Mouse (Mus musculus) intestine, embryonic 16.5 days (tissue): ENCODE measurements around the gene Vmn1r211. TPM values are rescaled to one million over a fixed set of nuclear protein-coding genes. Genes with fewer than 3 reads are reported as not detected.
"Not testable (repeated sequence)": the region's sequence is repeated elsewhere in the genome, so short reads cannot be mapped to it uniquely, and the experiment has no call there.

ENCODE experiments used
- ATAC-seq: fragments of 200-750 bp; cut with Nextera tagmentation; 2 replicates; pipeline ENCODE4 v1.8.0; 2017; ENCODE audit warnings: moderate TSS enrichment, moderate library complexity
- H3K27ac ChIP-seq: fragments of 300-500 bp; sonication (generic); 2 replicates; pipeline ENCODE4 v1.5.1; 2014; ENCODE audit warnings: mild to moderate bottlenecking, low read length
- H3K27me3 ChIP-seq: fragments of 300-500 bp; sonication (generic); replicated peaks from 2 replicates; pipeline ENCODE4 v1.6.1; 2014; ENCODE audit warnings: low read length, control low read depth, mixed read lengths; ENCODE audit not compliant: control insufficient read depth, insufficient read depth
- H3K36me3 ChIP-seq: fragments of 300-500 bp; sonication (generic); 2 replicates; pipeline ENCODE4 v1.6.1; 2014; ENCODE audit warnings: low read length, control low read depth; ENCODE audit not compliant: control insufficient read depth, insufficient read depth
- H3K4me1 ChIP-seq: fragments of 300-500 bp; sonication (generic); 2 replicates; pipeline ENCODE4 v1.6.1; 2014; ENCODE audit warnings: low read length, control low read depth, mixed read lengths; ENCODE audit not compliant: control insufficient read depth, insufficient read depth
- H3K4me2 ChIP-seq: fragments of 300-500 bp; sonication (generic); 2 replicates; pipeline ENCODE4 v1.6.1; 2014; ENCODE audit warnings: low read depth, low read length, control low read depth
- H3K4me3 ChIP-seq: fragments of 300-500 bp; sonication (generic); 2 replicates; pipeline ENCODE4 v1.5.1; 2014; ENCODE audit warnings: mild to moderate bottlenecking, low read length
- H3K9ac ChIP-seq: fragments of 300-500 bp; sonication (generic); 2 replicates; pipeline ENCODE4 v1.6.1; 2014; ENCODE audit warnings: low read depth, low read length
- H3K9me3 ChIP-seq: fragments of 300-500 bp; sonication (generic); 2 replicates; pipeline ENCODE4 v1.6.1; 2016; ENCODE audit warnings: low read length, control low read depth; ENCODE audit not compliant: control insufficient read depth
- WGBS: fragments of 180-500 bp; shearing (Covaris S2); extraction: QIAGEN DNeasy Blood & Tissue Kit; methylation state at CpG from one replicate; pipeline ENCODE4 v1.1.7; 2014; 5-methylcytosine and 5-hydroxymethylcytosine counted together
- polyA plus RNA-seq: library from polyadenylated mRNA; unstranded; fragments of >200 nt; fragmentation: Nextera tagmentation; extraction: Ambion mirVana; gene quantifications from 2 replicates; pipeline ENCODE4 v1.2.1, GENCODE M21; 2015

Gene Vmn1r211
- not detected in 2 replicates for polyA plus RNA-seq

DNA sequence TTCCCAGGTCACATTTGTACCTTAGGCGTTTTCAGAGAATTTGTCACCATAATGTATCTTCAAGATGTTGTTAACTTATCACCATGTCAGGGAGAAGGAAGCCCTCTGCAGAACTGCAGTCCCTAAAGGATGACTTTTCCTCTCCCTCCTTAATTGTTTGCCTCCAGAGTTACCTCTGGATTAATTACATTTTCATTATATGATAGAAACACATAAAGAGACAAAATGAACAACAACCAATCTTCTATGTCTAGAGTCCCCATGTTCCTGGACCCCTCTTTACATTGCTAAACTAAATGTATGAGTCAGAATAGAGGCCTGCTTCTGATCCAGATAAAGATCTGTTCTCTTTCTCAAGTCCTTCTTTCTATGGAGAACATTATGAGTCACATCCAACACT lies at the start of gene Vmn1r211:
Gene Vmn1r211, minus strand, starts transcription at position 101 of the 400 bp plus-strand sequence.
- Histone ChIP-seq H3K4me3 (no peak within 1 kb of the TSS), H3K4me1 (no peaks in the 10 kb centered on the region), H3K27ac (no peak within 1 kb of the TSS), H3K9me3 (no peaks in the 10 kb centered on the region), H3K27me3 (no peaks in the 10 kb centered on the region), H3K36me3 (no peaks in the 10 kb centered on the region), H3K4me2 (no peak within 1 kb of the TSS), H3K9ac (no peak within 1 kb of the TSS)
- no peak for ATAC-seq
- WGBS = 70% methylated on average over 1 of the region's 1 CpGs

GRCm38 (mm10) chr13:22884105-22884504 lies 26.7 kb upstream of the Vmn1r211 start, which contains the start of gene Vmn1r212:
Gene Vmn1r212 (minus strand): TSS chr13:22884205.
- Histone ChIP-seq H3K4me3 (no peak within 1 kb of the TSS), H3K36me3 (no peaks in the 10 kb centered on the region), H3K27me3 (no peaks in the 10 kb centered on the region), H3K4me2 (no peak within 1 kb of the TSS), H3K9ac (no peak within 1 kb of the TSS), H3K4me1 (no peaks in the 10 kb centered on the region), H3K27ac (no peak within 1 kb of the TSS), H3K9me3 (no peaks in the 10 kb centered on the region)
- WGBS = 81% methylated on average over 4 of the region's 4 CpGs
- ATAC-seq = no peak

- Histone ChIP-seq H3K9me3 (no peaks in the 10 kb centered on the region), H3K4me2 (no peak overlapping the region), H3K36me3 (no peaks in the 10 kb centered on the region), H3K9ac (no peak overlapping the region), H3K4me3 (no peak overlapping the region), H3K27me3 (no peaks in the 10 kb centered on the region), H3K4me1 (no peaks in the 10 kb centered on the region), H3K27ac (no peak overlapping the region)
- 100% methylated on average over 1 of the region's 1 CpGs for WGBS
- ATAC-seq = no peak
These were observed 21.9 kb upstream of the Vmn1r211 start for GRCm38 (mm10) chr13:22879257-22879656.

- WGBS = 77% methylated on average over 4 of the region's 4 CpGs
- Histone ChIP-seq H3K27ac (no peak overlapping the region), H3K4me3 (no peak overlapping the region), H3K4me1 (no peaks in the 10 kb centered on the region), H3K9me3 (no peaks in the 10 kb centered on the region), H3K9ac (no peak overlapping the region), H3K4me2 (no peak overlapping the region), H3K36me3 (no peaks in the 10 kb centered on the region), H3K27me3 (no peaks in the 10 kb centered on the region)
- ATAC-seq = no peak
These were observed 2.6 kb downstream of the Vmn1r211 start for GRCm38 (mm10) chr13:22854760-22855159.

GRCm38 (mm10) chr13:22846798-22847197 lies 10.6 kb downstream of the Vmn1r211 start:
- Histone ChIP-seq H3K9me3 (no peaks in the 10 kb centered on the region), H3K27me3 (no peaks in the 10 kb centered on the region), H3K27ac (no peak overlapping the region), H3K4me2 (no peak overlapping the region), H3K4me3 (no peak overlapping the region), H3K4me1 (no peaks in the 10 kb centered on the region), H3K36me3 (no peaks in the 10 kb centered on the region), H3K9ac (no peak overlapping the region)
- no peak for ATAC-seq
- WGBS = 80% methylated on average over 1 of the region's 1 CpGs

- not testable (repeated sequence) for ATAC-seq, H3K9ac ChIP-seq, H3K9me3 ChIP-seq, H3K27me3 ChIP-seq, H3K36me3 ChIP-seq, H3K4me1 ChIP-seq, H3K4me2 ChIP-seq, H3K4me3 ChIP-seq, H3K27ac ChIP-seq
- 63% methylated on average over 3 of the region's 3 CpGs for WGBS
These were observed 13.1 kb downstream of the Vmn1r211 start for GRCm38 (mm10) chr13:22844304-22844703.

DNA sequence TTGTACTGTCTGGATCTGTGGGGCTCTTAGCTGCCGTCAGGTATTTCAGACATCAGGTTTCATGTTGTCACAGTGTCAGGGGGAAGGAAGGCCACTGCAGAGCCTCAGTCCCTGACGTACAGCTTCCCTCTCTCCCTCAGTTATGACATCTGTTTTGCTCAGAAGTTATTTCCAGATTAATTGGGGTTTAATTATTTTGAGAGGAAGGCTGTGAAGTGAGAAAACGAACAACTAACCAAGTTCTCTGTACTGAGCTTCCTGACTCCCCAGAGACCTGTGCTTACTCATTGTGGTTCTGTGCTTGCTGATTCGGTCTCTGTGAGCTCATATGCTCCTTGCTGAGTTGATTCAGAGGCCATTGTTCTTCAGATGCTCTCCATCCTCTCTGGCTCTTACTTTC lies 26.1 kb downstream of the Vmn1r211 start, which contains the start of gene Vmn1r210:
Gene Vmn1r210, minus strand, starts transcription at position 101 of the 400 bp plus-strand sequence.
- WGBS = 58% methylated on average over 4 of the region's 4 CpGs
- Histone ChIP-seq H3K36me3 (no peaks in the 10 kb centered on the region), H3K27ac (no peak within 1 kb of the TSS), H3K4me3 (no peak within 1 kb of the TSS), H3K4me1 (no peaks in the 10 kb centered on the region), H3K9ac (no peak within 1 kb of the TSS), H3K9me3 (no peaks in the 10 kb centered on the region), H3K4me2 (no peak within 1 kb of the TSS), H3K27me3 (no peaks in the 10 kb centered on the region)
- ATAC-seq = no peak

DNA sequence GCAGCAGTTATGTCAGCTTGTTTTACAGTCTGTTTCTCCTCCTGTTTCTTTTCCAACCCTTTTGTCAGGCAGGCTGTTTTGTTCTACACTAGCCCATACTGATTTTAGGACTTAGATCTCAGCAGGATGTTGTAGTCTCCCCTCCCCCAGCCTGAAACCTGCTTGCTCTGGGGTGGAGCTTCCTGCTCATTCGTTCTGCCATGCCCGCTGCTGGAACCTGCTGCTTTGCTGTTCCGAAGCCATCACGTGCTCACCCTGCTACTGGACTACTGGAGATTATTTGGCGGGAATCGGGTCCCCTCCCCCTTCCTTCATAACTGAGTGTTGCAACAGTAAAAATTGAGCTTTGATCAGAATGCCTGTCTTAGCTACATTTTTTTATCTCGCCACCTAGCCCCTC lies 28.0 kb downstream of the Vmn1r211 start:
- H3K9me3 ChIP-seq, H3K27ac ChIP-seq, H3K4me2 ChIP-seq, H3K36me3 ChIP-seq, H3K4me1 ChIP-seq, H3K27me3 ChIP-seq, H3K4me3 ChIP-seq, ATAC-seq, H3K9ac ChIP-seq: not testable (repeated sequence)
- 38% methylated on average over 7 of the region's 7 CpGs for WGBS

DNA sequence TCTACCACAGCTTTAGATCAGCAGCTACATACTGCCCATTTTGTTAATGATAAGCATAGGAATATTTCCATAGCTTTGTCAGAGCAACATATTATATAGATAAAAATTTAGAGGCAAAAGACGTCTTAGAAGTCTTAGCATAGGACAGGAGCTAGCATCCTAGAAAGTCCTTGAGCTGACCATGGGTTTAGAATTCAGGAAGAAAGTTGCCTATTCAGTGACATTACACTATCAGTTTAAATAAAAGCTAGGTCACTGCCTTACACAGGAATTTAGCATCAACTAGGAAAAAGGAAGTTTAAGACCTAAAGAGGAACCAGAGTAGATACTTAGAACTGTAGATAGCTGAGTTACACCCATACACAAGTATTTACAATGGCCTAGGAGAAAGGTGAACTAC lies 35.8 kb downstream of the Vmn1r211 start:
- not testable (repeated sequence) for ATAC-seq, H3K4me1 ChIP-seq, H3K9me3 ChIP-seq, H3K36me3 ChIP-seq, H3K27me3 ChIP-seq, H3K9ac ChIP-seq, H3K4me2 ChIP-seq, H3K4me3 ChIP-seq, H3K27ac ChIP-seq
- 83% methylated on average over 1 of the region's 1 CpGs for WGBS

- H3K4me3 ChIP-seq, H3K36me3 ChIP-seq, H3K9ac ChIP-seq, H3K4me1 ChIP-seq, H3K9me3 ChIP-seq, H3K27me3 ChIP-seq, ATAC-seq, H3K4me2 ChIP-seq, H3K27ac ChIP-seq: not testable (repeated sequence)
These were observed 47.8 kb downstream of the Vmn1r211 start, which contains the start of gene Vmn1r209 for GRCm38 (mm10) chr13:22809582-22809981. Gene Vmn1r209 (minus strand): TSS chr13:22809682.
